In genomic region chr19:59208475-59208874, GRCm38 (mm10) we compare ENCODE assay signal across 9 mouse cellular contexts. TPM values are rescaled to one million over a fixed set of nuclear protein-coding genes. Genes with fewer than 3 reads are reported as not detected.
DNase-seq lines count a peak whose midpoint lies in the region; ATAC-seq and TF ChIP-seq lines count a peak whose summit lies in the region.
"Had no signal": no experiment of that assay in that cellular context is flagged by ENCODE, and none has a peak within 500 bp of the region (broad histone marks: within the 10 kb centered on the region; RNA-seq: fewer than 3 reads in every experiment).

No protein-coding gene starts in this region.

- H3K4me1 ChIP-seq in neural tube, embryonic 14.5 days (ENCODE audit: control insufficient read depth, insufficient read depth, low read length), result no peaks in the 10 kb centered on the region
- H3K4me1 ChIP-seq: stomach, embryonic 15.5 days had no signal

- TF ChIP-seq POLR2A in brain, embryonic 14.5 days (IDR thresholded peaks at IDR 0.05; ENCODE audit: borderline replicate concordance, extremely low read depth, insufficient read depth, insufficient read length, poor library complexity, severe bottlenecking), result no peak

- no peaks in the 10 kb centered on the region for H3K9me3 ChIP-seq in neural tube, embryonic 14.5 days (ENCODE audit: control insufficient read depth, low read length)
- H3K9me3 ChIP-seq: stomach, embryonic 15.5 days had no signal

- DNase-seq in ovary, postnatal 10 days (ENCODE audit: low spot score), result peak; percentile 36
- DNase-seq in ovary, adult 18-20 months (ENCODE audit: low spot score), result no peak
- peak; percentile 90 for DNase-seq in brain, embryonic 14.5 days (ENCODE audit: low read depth)
- peak; percentile 4 for DNase-seq in fibroblast of lung, adult 2 months (ENCODE audit: low read depth)
- DNase-seq in hindlimb bud, embryonic 11.5 days (ENCODE audit: extremely low spot score, low read depth, low spot score), result peak; percentile 83
- DNase-seq in left cerebral cortex, postnatal 36 days (ENCODE audit: low spot score in 2 of 2), result peak; percentile 69 to 79
- DNase-seq in thymus, postnatal 14 days, result peak; percentile 68

- no peaks in the 10 kb centered on the region; the same call in 1 of the 2 replicates for H3K27me3 ChIP-seq in neural tube, embryonic 14.5 days (ENCODE audit: control insufficient read depth, insufficient read depth, low read length)
- H3K27me3 ChIP-seq: stomach, embryonic 15.5 days had no signal

- WGBS in neural tube, embryonic 14.5 days, result 27% methylated on average over 5 of the region's 5 CpGs

- H3K4me2 ChIP-seq in neural tube, embryonic 14.5 days (ENCODE audit: low read depth, low read length), result no peak overlapping the region
- H3K4me2 ChIP-seq: stomach, embryonic 15.5 days had no signal

- no peaks in the 10 kb centered on the region for H3K36me3 ChIP-seq in neural tube, embryonic 14.5 days (ENCODE audit: control insufficient read depth, insufficient read depth, low read length)
- H3K36me3 ChIP-seq: stomach, embryonic 15.5 days had no signal

- 0 out of 2 replicates have a peak, but pooled peaks have one; percentile 17 for ATAC-seq in neural tube, embryonic 14.5 days (ENCODE audit: low read depth)

- no peak overlapping the region for H3K4me3 ChIP-seq in neural tube, embryonic 14.5 days (ENCODE audit: low read depth, low read length)
- H3K4me3 ChIP-seq: stomach, embryonic 15.5 days had no signal

- H3K27ac ChIP-seq in neural tube, embryonic 14.5 days (ENCODE audit: low read depth, low read length), result no peak overlapping the region
- H3K27ac ChIP-seq: stomach, embryonic 15.5 days had no signal

- intact Hi-C loops in left cerebral cortex, postnatal 36 days (cut with DNase I), result loop anchor here (1.0 to 10.0 kb wide), 3 partner anchors 297 to 444 kb away; no protein-coding TSS in a partner anchor

- H3K9ac ChIP-seq in neural tube, embryonic 14.5 days (replicated peaks; ENCODE audit: low read depth, low read length), result no peak overlapping the region
- H3K9ac ChIP-seq: stomach, embryonic 15.5 days had no signal

- peak; percentile 89 for TF ChIP-seq CTCF in brain, embryonic 14.5 days (IDR thresholded peaks at IDR 0.05; ENCODE audit: borderline replicate concordance, extremely low read depth, insufficient read depth, insufficient read length)

RNA-seq across cellular contexts. Expression of gene Kcnk18, which starts 10.5 kb away (rescaled TPM):
- polyA plus RNA-seq in brain, embryonic 14.5 days (2012; rRNA removed), result not detected in 2 replicates
- total RNA-seq in left cerebral cortex, postnatal 36 days (2021), result not detected
- polyA plus RNA-seq in neural tube, embryonic 14.5 days (2014; fragmentation: Nextera tagmentation; extraction: Ambion mirVana), result 0.22 TPM in 1 of 2 replicates, not detected in the other
- polyA plus RNA-seq: stomach, embryonic 15.5 days had no signal

RNA-seq across cellular contexts. Expression of gene Vax1, which starts 38.6 kb away (rescaled TPM):
- 10.5 and 22.5 TPM in 2 replicates for polyA plus RNA-seq in brain, embryonic 14.5 days (2012; rRNA removed)
- total RNA-seq in left cerebral cortex, postnatal 36 days (2021), result 1 to 10 TPM; 1.0 to 1.7 TPM
- not detected in 2 replicates for polyA plus RNA-seq in neural tube, embryonic 14.5 days (2014; fragmentation: Nextera tagmentation; extraction: Ambion mirVana)
- polyA plus RNA-seq: stomach, embryonic 15.5 days had no signal

RNA-seq across cellular contexts. Expression of gene Slc18a2, which starts 52.2 kb away (rescaled TPM):
- polyA plus RNA-seq in brain, embryonic 14.5 days (2012; rRNA removed), result 26.1 and 37.8 TPM in 2 replicates
- total RNA-seq in left cerebral cortex, postnatal 36 days (2021), result under 1 TPM in 1 of 2 experiments, not detected in 1; 0.16 TPM
- 10.4 and 11.2 TPM in 2 replicates for polyA plus RNA-seq in neural tube, embryonic 14.5 days (2014; fragmentation: Nextera tagmentation; extraction: Ambion mirVana)

Comparison
In these comparisons a context has a peak if more than half of its experiments do, and no peak if none do; other contexts are left out.
1. RNA of gene Vax1, which starts 38.6 kb away (polyA plus RNA-seq): 10.5 to 22.5 TPM in brain, embryonic 14.5 days; not detected in neural tube, embryonic 14.5 days; every median in the first group is over 10 times any median in the second.